Mouse (Mus musculus) frontal cortex, postnatal 25 days (tissue): ENCODE measurements around the gene Zfp61.

Source experiments
- DNase-seq, 2 experiments: peaks; one replicate each; pipeline ENCODE4 v3.0.0; 2022; ENCODE audit warnings: low spot score in 2 of 2

Zfp61 gene

DNA sequence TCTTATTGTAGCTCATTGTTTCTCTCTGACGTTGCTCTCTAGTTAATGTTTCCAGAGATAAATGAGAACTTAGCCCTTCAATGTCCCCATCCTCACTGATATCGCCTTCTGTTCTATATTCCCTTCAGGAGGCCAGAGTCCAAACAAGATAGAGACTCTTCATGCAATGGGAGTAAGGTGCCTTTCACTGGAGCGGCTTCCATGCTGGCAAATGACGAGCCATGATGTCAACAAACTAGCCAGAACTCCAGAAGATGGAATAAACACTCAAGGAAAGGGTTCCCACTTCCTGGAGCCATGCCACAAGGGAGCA, 41.1 kb downstream of the Zfp61 start:
- no peak for DNase-seq

DNA sequence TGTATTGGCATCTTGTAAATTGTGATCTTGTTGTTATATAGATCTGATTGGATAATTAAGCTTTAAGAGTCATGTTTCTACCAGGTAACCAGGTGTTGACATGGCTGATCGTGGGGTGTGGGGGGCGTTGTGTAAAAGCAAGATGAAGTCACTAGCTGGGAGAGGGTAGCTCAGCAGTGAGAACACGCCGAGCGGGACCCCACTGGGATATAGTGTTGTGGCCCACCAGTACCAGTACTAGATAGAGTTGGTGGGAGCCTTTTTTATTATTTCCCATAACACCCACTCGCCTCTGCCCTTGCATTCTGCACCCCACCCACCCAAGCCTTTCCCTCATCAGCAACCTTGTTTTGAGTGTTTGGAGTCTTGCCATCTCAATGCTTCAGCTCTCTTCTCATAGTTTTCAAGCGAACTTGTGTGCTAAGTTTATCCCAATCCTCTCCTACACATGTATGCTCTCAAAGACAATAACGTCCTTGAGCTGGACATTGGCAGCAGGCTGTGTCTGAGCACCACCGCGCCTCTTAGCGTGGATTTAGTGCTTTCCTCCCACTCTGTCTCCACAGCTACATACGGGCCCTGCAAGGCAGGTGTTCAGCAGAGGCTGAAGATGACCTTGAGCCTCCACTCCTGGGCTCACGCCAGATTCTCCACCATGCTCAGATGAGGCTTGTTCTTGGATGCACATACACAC, 41.6 kb downstream of the Zfp61 start:
- no peak for DNase-seq

DNA sequence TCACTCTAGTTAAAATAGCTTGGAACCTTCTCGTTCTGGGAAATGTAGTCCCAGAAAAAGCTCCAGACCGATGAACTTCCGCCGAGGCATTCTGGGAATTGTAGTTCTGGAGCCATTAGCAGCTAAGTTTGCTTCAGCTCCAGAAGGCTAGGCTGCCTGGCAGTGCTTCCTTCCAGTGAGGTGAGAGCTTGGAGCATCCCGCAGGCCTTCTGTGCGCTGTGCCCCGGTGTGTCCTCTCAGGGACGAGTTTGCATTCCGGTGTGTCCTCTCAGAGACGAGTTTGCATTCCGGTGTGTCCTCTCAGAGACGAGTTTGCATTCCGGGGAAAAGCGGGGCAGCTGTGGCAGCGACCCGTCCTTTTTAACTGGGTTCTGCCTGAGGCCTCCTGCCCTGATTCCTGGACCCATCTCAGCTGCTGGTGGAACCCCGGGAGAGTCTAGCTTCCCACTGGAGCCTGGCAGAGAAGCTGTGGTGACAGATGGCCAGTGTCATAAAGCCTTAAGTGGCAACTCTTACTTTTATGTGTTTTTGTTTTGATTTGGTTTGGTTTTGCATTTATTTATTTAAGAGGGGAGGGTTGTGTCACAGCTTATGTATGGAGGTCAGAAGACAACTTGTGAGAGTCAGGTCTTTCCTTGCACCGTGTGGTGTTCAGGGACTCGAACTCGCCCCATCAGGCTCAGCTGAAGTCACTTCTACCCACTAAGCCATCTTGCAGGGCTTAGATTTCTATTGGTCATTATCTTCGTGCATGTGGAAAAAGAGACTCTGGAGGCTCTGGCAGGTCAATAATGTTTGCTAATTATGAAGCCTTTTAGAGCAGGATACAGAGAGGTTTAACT, 46.2 kb downstream of the Zfp61 start, which contains the start of gene Zfp108:
Gene Zfp108, plus strand, starts transcription at position 162 of the 842 bp plus-strand sequence.
- peak; percentile 65 to 79 for DNase-seq

DNA sequence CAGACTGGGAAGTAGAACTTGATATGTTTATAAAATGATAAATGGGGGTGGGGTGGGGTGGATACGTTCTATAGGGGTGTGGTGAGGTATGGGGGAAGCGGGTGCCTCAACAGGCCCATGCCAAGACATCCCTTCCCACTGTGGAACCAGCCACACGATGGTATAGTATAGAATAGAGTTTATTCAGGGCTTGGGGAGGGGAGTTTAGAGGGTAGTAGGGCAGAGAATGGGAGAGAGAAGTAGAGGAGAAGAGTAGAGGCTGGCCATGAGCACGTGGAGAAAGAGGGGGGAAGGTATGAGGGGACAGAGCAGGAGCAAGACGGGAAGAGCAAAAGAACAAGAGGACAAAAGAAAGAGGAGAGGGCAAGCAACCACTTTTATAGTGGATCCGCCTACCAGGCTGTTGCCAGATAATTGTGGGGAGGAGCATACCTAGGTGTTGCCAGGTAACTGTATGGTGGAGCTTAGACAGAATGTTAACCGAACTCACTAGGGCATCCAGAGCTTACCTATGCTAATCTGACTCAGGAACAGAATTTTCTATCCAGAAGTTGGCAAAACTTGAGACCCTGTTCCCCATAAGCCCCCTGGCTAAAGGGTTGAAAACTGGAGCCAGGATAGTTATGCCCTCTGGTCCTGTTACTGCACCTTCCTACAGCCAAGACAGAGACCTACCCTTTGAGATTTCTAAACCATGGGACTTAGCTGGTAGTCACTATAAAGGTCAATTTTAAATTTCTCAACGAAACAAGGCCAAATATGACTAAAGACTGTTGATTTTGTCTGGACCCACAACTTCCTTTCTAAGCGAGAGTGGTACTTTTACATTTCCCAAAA, 47.0 kb downstream of the Zfp61 start:
- DNase-seq: no peak
